Mouse (Mus musculus): ENCODE measurements around the gene Foxj3. TPM values are rescaled to one million over a fixed set of nuclear protein-coding genes. Genes with fewer than 3 reads are reported as not detected.

Gene Foxj3
- polyA plus RNA-seq, 1 experiment = 7.7 TPM

DNA sequence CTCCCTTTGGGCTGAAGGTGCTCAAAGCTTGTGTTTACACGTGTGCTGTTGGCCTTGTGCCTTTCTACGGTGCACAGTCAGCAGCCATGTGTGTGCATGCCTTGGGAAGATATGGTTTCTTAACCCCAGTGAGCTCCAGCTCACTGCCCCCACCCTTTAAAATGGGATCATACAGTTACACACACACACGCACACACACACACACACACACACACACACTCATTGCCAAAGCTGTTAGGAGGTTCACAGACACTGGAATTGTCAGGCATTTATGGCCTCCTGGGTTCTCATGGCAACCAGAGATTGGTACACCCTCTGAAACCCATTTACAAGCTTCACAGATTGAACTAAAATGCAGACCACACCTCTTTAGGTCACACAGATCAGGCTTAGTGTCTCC is 97.1 kb downstream of the Foxj3 start:
- WGBS = 34% methylated on average over 3 of the region's 3 CpGs
- peak; percentile 63 for DNase-seq (ENCODE audit: low read depth, low spot score)

DNA sequence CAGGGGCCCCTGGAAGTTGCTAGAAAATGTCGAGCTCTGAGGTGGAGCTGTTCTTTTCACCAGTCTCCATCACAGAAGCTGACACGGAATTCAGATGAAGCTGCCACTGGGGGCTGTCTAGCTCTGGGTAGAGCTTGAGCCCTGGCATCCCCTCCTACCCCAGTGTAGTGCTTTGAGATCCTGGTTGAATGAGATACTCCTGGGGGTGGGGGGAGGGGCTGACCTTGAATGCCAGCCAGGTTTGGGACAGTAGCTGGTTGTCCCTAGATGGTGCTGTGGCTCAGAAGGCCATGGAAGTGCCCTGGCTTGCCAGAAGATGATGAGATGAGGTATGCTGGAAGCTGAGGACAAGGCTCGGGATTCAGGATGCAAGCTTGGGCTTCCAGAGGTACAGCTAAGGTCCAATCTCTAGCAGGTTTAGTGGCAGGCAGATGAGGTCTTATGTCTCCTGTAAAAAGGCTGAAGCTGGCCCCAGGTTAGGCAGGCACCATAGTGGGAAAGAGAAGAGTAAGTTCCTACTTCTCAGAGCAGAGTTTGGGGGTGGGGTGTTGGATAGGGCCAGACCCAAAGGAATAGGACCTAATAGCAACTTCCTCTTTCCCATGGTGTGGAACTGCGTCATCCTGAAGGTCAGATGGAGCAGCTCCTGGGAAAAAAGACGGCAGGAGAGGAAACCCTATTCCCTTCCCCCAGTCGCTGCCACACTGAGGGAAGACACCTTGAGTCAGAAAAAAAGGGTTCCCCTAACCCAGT is 98.3 kb downstream of the Foxj3 start:
- WGBS = 45% methylated on average over 6 of the region's 6 CpGs
- DNase-seq (ENCODE audit: low read depth, low spot score) = no peak

DNA sequence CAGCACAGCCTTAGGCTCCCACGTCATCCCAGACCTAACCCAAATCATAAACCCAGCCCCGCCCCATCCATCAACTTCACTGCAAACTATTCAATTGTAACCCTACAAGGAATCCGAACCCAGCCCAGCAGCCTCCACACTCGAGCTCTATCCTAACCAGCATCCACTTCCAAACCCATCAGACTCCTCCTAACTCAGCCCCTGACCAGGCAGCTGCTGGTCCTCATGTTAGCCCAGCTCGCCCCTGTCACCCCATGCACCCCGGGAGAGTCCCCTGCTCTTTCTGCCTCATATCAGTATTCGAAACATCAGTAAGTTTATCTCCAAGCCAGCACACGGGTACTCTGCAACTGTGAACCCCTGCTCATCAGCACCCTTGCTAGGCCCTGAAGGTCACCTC is 98.9 kb downstream of the Foxj3 start:
- WGBS = 55% methylated on average over 8 of the region's 8 CpGs
- no peak for DNase-seq (ENCODE audit: low read depth, low spot score)

DNA sequence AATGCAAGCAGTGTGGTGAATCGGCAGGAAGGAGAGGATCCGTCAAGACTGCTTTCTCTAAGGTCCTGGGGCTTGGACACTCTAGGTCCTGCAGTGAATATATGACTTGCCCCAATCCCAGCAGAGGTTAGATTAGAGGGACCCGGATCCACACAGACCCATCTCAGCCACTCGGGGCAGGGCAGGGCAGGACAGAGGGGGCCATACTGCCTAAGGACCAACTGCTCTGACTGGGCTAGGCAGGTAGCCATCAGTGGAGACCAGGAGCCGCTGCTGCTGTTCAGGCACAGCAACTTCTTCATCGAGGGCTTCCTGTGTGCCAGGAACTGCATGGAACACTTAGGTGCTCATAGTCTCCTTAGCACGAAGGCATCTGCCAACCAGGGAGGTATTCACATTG is 99.9 kb downstream of the Foxj3 start:
- no peak for DNase-seq (ENCODE audit: low read depth, low spot score)
- WGBS = 64% methylated on average over 7 of the region's 7 CpGs

DNA sequence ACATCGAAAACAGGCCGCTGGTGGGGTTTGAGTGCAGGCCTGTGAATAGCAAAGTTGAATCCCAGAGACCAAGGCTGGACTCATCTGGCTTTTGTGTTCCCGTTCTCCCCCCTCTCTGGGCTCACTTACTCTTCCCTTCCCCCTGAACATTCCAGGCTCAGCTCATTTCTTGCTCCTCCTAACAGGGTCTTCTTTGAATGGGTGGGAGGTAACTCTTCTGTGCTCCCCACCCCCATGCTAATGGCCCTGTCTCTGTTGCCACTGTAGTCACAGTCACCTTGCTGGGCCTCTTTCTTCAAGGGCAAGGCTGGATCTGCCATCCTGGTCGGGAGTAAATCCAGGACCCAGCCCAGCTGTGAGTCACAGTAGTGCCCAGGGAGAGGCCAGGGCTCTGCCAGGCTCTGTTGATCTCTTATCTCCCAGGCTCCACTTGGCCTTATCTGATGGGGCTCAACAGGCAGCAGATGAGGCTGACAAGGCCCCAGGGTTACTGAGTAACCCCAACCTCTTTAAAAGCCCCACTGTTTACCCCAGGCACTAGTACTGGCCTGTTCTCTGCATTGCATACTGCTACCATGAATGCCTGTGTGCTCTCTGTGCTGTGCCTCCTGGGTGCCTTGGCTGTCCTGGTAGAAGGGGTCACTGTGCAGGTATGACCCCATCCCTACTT is 100.5 kb downstream of the Foxj3 start, which contains the start of gene Guca2a:
Gene Guca2a (plus strand): TSS at position 529 of the 670 bp plus-strand sequence.
- 47% methylated on average over 4 of the region's 4 CpGs for WGBS
- peak; percentile 88 for DNase-seq (ENCODE audit: low read depth, low spot score)

DNA sequence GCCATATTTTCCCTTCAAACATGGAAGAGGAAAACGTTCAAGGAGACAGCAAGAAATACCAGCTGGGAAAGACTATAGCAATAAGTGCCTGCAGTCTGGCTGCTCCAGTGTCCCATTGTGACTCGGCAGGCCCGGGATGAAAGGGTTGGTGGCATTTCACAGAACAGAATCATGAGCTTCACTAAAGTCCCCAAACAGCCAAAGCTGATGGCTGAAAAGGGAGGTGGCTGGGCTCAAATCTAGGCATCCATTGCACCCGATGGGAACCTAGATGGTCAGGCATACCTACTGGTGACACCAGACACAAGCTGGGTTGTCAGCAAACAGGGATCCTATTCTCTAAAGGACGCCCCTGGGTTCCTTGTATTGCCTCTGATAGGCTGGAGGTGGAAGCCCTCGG is 101.1 kb downstream of the Foxj3 start:
- no peak for DNase-seq (ENCODE audit: low read depth, low spot score)
- WGBS = 56% methylated on average over 6 of the region's 6 CpGs

DNA sequence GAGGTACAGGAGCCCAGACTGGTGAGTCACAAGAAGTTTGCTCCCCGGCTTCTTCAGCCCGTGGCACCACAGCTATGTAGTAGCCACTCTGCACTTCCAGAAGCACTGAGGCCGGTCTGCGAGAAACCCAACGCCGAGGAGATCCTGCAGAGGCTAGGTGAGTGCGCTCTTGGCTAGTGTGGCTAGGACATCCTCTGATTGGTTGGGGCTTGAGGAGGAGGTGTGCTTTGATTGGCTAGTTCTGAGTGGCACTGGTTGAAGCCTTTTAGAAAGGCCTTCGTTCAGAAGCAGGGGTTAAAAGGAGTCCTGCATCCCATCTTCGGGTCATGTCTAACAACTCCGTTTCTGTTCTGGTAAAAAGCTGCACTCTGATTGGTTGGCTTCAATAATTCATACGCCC is 101.9 kb downstream of the Foxj3 start:
- WGBS = 74% methylated on average over 11 of the region's 11 CpGs

DNA sequence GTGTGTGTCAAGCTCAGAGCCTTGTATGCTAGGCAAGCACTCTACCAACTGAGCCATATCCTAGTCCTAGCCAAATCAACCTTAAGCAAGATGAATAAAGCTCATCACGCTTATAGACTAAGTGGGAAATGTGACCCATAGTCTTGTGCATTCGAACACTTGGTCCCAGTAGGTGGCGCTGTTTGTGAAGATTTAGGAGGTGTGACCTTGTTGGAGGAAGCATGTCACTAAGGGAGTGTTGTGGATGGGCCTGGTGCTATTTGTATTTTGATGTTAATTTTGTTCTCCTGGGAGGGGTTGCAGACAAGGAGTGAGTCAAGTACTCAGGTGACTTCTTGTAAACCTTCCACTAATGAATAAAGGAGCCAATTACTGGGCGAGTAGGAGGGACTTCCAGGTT is 105.9 kb downstream of the Foxj3 start:
- WGBS = 88% methylated on average over 4 of the region's 4 CpGs
- DNase-seq (ENCODE audit: low read depth, low spot score) = no peak

More for the DNA sequence above, 101.9 kb downstream of the Foxj3 start:
- no peak for DNase-seq (ENCODE audit: low read depth, low spot score)

DNA sequence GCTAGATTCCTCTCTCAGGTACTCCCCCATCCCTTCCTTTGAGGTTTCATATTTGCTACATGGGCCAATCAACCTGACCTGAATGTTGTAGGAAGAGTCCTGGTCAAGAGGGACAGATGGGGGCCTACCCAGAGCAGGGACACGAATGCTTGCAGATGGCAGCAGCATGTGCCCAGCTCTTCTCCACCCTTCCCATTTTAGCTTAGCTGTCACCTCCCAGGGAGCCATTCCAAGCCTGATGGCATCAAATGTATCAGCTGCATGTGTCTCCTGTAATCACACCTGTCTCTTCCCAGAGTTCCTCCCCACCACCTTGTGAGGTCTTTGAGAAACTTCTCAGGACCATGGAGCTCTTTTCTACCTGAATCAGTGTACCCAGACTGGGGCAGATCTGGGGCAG is 120.2 kb downstream of the Foxj3 start:
- WGBS = 95% methylated on average over 1 of the region's 1 CpGs
- no peak for DNase-seq (ENCODE audit: low read depth, low spot score)

DNA sequence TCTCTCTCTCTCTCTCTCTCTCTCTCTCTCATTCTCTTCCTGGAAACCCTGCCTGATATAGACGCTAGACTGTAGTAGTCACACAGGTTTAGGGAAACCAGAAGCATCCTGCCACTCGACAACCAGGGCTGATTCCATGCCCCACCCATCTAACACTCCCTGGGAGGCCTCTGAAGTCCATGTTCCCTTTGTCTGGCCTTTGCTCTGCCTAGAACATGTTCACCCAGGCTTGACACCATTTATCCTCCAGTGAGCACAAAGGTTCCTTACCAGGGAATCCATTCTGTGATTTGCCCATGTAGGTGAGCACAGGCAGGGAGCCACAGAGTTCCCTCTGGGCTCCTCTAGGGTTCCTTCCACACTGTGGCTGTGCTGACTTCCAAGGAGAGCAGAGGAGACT is 121.4 kb downstream of the Foxj3 start:
- WGBS = 18% methylated on average over 2 of the region's 2 CpGs
- no peak for DNase-seq (ENCODE audit: low read depth, low spot score)

DNA sequence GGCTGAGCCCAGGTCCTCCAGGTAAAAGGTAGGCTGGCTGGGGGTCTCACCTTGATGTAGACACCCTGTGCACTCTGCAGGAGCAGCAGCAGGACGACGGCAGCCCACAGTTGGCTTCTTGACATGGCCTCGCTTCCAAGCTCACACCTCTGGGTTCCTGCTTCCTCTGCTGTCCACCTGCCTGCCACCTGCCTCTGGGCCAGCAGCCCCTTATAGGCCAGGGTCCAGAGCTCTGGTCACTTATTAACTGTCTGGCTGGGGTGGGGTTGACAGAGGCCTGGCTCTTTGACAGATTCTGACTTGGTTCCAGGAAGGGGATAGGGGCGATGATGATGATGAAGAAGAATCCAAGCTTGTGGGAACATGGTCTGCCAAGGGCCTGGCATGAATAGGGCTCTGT is 121.9 kb downstream of the Foxj3 start, which contains the start of gene Guca2b:
Gene Guca2b (minus strand): TSS at position 224 of the 400 bp plus-strand sequence.
- no peak for DNase-seq (ENCODE audit: low read depth, low spot score)
- WGBS = 50% methylated on average over 4 of the region's 4 CpGs

DNA sequence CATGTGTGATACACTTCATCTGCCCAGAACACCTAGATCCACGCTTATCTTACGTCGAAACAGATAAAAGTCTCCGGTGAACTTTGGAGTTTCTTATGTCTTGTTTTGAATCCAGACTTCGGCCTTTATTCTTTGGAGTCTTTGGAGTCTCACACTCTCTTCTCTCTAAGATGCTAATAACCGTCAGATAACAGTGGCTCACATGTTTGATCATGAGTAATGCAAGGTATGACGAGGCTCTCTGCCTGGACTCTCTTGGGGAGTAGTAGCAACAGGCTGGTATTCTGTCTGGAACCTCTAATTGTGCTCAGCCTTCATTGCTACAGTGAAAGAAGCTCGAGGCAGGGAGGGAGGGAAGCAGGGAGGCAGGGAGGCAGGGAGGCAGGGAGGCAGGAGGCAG is 123.2 kb downstream of the Foxj3 start:
- no peak for DNase-seq (ENCODE audit: low read depth, low spot score)
- 82% methylated on average over 8 of the region's 8 CpGs for WGBS

DNA sequence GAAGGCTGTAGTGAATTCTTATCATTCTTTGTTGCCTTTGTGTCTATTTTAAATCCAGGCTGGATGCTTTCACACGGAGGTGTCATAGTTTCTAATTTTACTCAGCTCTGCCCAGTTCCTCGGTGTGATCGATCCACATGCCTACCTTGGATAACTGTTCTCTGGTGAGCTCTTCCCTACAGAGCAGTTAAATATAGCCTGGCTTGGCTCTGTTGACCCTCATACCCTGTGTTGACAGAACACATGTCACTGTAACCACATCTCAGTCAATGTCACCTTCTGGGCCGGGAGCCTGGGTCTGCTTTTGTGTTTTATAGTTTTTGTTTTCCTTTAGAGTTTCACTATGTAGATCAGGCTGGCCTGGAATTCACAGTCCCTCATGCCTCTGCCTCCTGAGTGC is 125.3 kb downstream of the Foxj3 start:
- no peak for DNase-seq (ENCODE audit: low read depth, low spot score)
- 68% methylated on average over 4 of the region's 4 CpGs for WGBS

DNA sequence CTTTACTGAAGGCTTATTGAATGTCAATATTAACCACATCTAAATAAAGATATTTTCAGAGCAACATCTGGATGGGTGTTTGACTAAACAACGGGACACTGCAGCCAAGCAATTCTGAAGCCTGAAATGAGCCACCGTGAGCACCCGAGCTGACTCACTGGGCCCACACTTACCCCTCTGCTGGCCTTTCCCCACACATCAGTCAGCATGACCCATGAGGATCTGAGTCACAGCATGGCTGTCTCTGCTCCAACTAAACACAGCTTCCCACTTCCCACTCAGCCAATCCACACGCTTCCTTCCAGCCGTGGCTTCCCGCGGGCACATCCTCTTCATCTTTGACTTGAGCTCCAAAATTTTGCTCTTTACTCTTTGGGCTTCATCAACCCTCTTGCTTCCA is 126.2 kb downstream of the Foxj3 start:
- WGBS = 68% methylated on average over 7 of the region's 7 CpGs
- no peak for DNase-seq (ENCODE audit: low read depth, low spot score)

DNA sequence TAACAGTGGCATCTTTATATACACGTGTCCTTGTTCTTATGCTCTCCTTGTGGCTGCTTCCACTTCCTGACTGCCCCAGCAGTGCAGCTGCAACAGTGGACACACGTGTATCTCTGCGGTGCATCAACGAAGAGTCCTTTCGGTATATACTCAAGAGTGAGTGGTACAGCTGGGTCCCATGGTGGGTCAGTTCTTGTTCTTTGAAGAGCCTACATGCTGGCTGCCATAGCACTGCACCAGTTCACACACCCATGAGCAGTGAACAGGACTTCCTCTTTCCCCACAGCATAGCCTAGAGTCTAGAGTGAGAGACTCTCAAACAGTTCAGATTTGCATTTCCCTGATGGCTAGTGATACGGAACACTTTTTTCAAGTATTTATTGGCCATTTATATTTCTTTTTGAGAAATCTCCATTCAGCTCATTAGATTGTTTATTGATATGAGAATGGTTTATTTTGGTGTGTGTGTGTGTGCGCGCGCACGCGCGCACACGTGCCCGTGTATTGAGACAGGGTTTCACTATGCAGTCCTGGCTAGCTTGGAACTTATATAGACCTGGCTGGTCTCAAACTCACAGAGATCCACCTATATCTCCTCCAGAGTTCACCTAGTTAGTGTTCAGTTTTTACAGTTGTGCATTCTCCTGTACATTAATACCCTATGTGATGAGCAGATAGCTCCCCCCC is 126.7 kb downstream of the Foxj3 start:
- 86% methylated on average over 14 of the region's 14 CpGs for WGBS
- no peak for DNase-seq (ENCODE audit: low read depth, low spot score)

DNA sequence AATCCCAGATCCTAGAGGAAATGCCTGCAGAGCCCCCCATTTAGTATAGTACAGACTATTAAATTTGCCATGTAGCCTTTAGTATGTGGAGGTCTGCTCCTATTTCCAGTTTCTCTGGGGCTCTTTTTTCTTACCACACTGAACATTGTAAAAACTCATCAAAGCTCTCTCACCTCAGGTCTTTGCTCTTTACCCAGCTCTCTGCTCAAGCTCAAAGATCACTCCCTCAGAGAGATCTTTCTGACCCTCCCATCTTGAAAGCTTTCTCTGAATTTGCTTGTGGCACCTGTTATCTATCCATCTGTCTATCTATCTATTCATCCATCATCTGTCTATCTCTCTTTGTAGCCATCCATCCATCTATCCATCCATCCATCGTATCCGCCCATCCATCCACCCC is 128.4 kb downstream of the Foxj3 start:
- no peak for DNase-seq (ENCODE audit: low read depth, low spot score)
- 98% methylated on average over 2 of the region's 2 CpGs for WGBS

DNA sequence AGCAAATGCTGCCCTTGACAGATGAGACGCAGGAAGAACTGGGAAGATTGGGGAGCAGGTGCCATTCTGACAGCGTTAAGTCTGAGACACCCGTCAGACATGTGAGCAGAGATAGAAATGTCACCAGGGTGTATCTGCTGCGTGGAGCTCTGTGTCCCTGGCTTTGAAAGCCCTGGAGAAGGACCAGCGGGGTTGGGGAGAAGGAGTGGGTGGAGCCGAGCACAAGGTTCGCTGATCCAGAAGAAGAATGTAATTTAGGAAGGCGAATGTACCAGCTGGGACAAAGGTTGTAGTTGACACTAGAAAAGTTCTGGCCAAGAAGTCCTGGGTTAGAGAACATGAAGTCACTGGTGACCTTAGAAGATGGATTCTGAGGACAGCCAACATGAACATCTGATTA is 129.3 kb downstream of the Foxj3 start:
- 30% methylated on average over 8 of the region's 8 CpGs for WGBS
- DNase-seq (ENCODE audit: low read depth, low spot score) = no peak

DNA sequence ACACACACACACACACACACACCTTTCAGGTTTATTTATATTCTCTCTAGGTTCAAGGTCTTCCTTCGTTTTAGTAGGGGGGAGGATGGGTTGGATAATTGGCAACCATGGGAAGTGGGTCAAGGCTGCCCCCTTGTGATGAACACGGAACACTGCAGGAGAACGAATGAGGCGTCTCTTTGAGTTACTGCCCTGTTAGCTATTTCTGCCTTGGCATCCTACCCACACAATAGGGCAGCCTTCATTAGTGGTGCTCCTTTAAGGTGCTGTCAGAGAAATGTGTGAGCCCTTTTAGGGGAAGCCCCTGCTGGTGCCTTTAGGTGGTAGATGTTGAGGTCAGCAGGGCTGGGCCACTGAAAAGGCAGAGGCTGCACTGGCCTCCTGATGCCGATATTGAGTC is 130.7 kb downstream of the Foxj3 start:
- 24% methylated on average over 5 of the region's 5 CpGs for WGBS
- peak; percentile 54 for DNase-seq (ENCODE audit: low read depth, low spot score)

DNA sequence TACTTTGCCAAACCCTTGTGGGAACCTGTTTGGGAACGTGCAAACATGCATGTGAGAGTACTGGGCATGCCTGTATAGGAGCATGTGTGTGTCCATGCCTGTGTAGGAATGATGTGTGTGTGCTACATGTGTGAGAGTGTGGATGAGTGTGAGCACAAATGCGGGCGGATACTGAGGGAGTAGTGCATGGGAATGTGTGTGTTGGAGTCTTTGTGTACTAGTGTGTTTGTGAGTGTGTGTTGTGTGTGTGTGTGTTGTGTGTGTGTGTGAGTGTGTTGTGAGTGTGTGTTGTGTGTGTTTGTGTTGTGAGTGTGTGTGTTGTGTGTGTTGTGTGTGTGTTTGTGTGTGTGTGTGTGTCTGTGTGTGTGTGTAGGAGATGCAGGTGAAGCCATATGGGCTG is 131.4 kb downstream of the Foxj3 start:
- DNase-seq (ENCODE audit: low read depth, low spot score) = no peak
- 88% methylated on average over 3 of the region's 3 CpGs for WGBS

DNA sequence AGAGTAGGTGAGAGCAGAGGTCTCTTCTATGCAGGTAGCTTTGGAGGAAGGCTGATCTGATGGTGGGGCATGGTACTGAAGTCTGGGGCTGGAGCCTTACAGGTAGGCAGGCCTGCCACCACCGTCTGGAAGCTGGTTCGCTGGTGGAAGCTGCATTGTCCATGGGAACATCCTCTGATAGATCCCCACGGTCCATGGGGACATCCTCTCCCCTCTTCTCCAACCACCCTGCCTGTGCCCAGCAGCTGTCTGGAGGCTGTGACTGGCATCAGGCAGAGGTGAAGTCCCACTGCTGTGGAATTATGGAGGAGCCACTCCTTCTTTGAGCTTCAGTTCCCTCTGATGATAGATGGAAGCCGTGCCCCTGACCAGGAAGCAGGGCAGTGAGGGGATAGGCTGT is 131.8 kb downstream of the Foxj3 start:
- DNase-seq (ENCODE audit: low read depth, low spot score) = no peak
- 77% methylated on average over 4 of the region's 4 CpGs for WGBS
